Mouse (Mus musculus) liver, embryonic 13.5 days (tissue): ENCODE results near the gene Ptpdc1. TPM values are rescaled to one million over a fixed set of nuclear protein-coding genes. Genes with fewer than 3 reads are reported as not detected.

Source experiments
- ATAC-seq: fragments of 200-750 bp; cut with Nextera tagmentation; 2 replicates; pipeline ENCODE4 v1.8.0; 2017; ENCODE audit warnings: low read depth, mild to moderate bottlenecking, moderate number of reproducible peaks, moderate library complexity
- DNase-seq: peaks from one replicate; pipeline ENCODE4 v3.0.0; 2022
- H3K27ac ChIP-seq: fragments of 300-500 bp; sonication (generic); 2 replicates; pipeline ENCODE4 v1.5.1; 2015; ENCODE audit warnings: moderate library complexity, mild to moderate bottlenecking, inconsistent platforms
- H3K27me3 ChIP-seq: fragments of 300-500 bp; sonication (generic); 2 replicates; pipeline ENCODE4 v1.6.1; 2015; ENCODE audit warnings: mild to moderate bottlenecking, inconsistent platforms
- H3K36me3 ChIP-seq: fragments of 300-500 bp; sonication (generic); 2 replicates; pipeline ENCODE4 v1.6.1; 2015; ENCODE audit warnings: mild to moderate bottlenecking, inconsistent platforms
- H3K4me1 ChIP-seq: fragments of 300-500 bp; sonication (generic); replicated peaks from 2 replicates; pipeline ENCODE4 v1.6.1; 2015; ENCODE audit warnings: inconsistent platforms
- H3K4me2 ChIP-seq: fragments of 300-500 bp; sonication (generic); 2 replicates; pipeline ENCODE4 v1.6.1; 2015; ENCODE audit warnings: inconsistent platforms, mild to moderate bottlenecking, moderate library complexity
- H3K4me3 ChIP-seq: fragments of 300-500 bp; sonication (generic); replicated peaks from 2 replicates; pipeline ENCODE4 v1.5.1; 2015; ENCODE audit warnings: mild to moderate bottlenecking, inconsistent platforms
- H3K9ac ChIP-seq: fragments of 300-500 bp; sonication (generic); 2 replicates; pipeline ENCODE4 v1.6.1; 2015; ENCODE audit warnings: mild to moderate bottlenecking, inconsistent platforms
- H3K9me3 ChIP-seq: fragments of 300-500 bp; sonication (generic); replicated peaks from 2 replicates; pipeline ENCODE4 v1.6.1; 2016; ENCODE audit warnings: inconsistent platforms
- WGBS: fragments of 180-500 bp; shearing (Covaris S2); methylation state at CpG from one replicate; pipeline ENCODE4 v1.1.7; 2015; ENCODE audit not compliant: insufficient replicate concordance; 5-methylcytosine and 5-hydroxymethylcytosine counted together
- polyA plus RNA-seq: library from polyadenylated mRNA; unstranded; fragments of >200 nt; fragmentation: Nextera tagmentation; extraction: Ambion mirVana; gene quantifications from 2 replicates; pipeline ENCODE4 v1.2.1, GENCODE M21; 2015

Ptpdc1 gene
- polyA plus RNA-seq, 1 experiment from 2014 or later: 0.53 TPM

GRCm38 (mm10) chr13:48617774-48618173 is 7.7 kb downstream of the Ptpdc1 start:
- no peak overlapping the region for H3K9ac ChIP-seq
- no peak for DNase-seq
- H3K9me3 ChIP-seq: peaks cover 10% of the 10 kb centered on the region; the same call in 1 of the 2 replicates
- H3K27me3 ChIP-seq: no peaks in the 10 kb centered on the region
- no peaks in the 10 kb centered on the region for H3K4me1 ChIP-seq
- H3K27ac ChIP-seq: no peak overlapping the region
- no peak overlapping the region for H3K4me3 ChIP-seq
- H3K36me3 ChIP-seq: no peaks in the 10 kb centered on the region
- ATAC-seq: no peak
- H3K4me2 ChIP-seq: no peak overlapping the region

- Histone ChIP-seq H3K9ac (no peak overlapping the region), H3K27me3 (no peaks in the 10 kb centered on the region), H3K4me1 (no peaks in the 10 kb centered on the region), H3K36me3 (no peaks in the 10 kb centered on the region), H3K27ac (no peak overlapping the region), H3K4me3 (no peak overlapping the region), H3K9me3 (peaks cover 10% of the 10 kb centered on the region; the same call in 1 of the 2 replicates), H3K4me2 (no peak overlapping the region)
- WGBS: 67% methylated on average over 2 of the region's 2 CpGs
- no peak for DNase-seq
- no peak for ATAC-seq
Observed at GRCm38 (mm10) chr13:48614525-48614924, 10.9 kb downstream of the Ptpdc1 start.

GRCm38 (mm10) chr13:48609106-48609505 is 16.4 kb downstream of the Ptpdc1 start:
- Histone ChIP-seq H3K4me1 (no peaks in the 10 kb centered on the region), H3K4me2 (no peak overlapping the region), H3K36me3 (no peaks in the 10 kb centered on the region), H3K27me3 (no peaks in the 10 kb centered on the region), H3K27ac (no peak overlapping the region), H3K9ac (no peak overlapping the region), H3K4me3 (no peak overlapping the region), H3K9me3 (no peaks in the 10 kb centered on the region)
- ATAC-seq: no peak
- no peak for DNase-seq
- 60% methylated on average over 5 of the region's 5 CpGs for WGBS

- Histone ChIP-seq H3K36me3 (no peaks in the 10 kb centered on the region), H3K9ac (no peak overlapping the region), H3K27ac (no peak overlapping the region), H3K4me2 (no peak overlapping the region), H3K4me1 (no peaks in the 10 kb centered on the region), H3K9me3 (no peaks in the 10 kb centered on the region), H3K27me3 (no peaks in the 10 kb centered on the region), H3K4me3 (no peak overlapping the region)
- no peak for ATAC-seq
- no peak for DNase-seq
- WGBS: 66% methylated on average over 5 of the region's 5 CpGs
Observed at GRCm38 (mm10) chr13:48604591-48604990, 20.9 kb downstream of the Ptpdc1 start.

- Histone ChIP-seq H3K4me1 (no peaks in the 10 kb centered on the region), H3K36me3 (no peaks in the 10 kb centered on the region), H3K9ac (no peak overlapping the region), H3K27ac (no peak overlapping the region), H3K4me3 (no peak overlapping the region), H3K4me2 (no peak overlapping the region), H3K27me3 (no peaks in the 10 kb centered on the region), H3K9me3 (no peaks in the 10 kb centered on the region)
- ATAC-seq: no peak
- no peak for DNase-seq
- 58% methylated on average over 3 of the region's 3 CpGs for whole genome bisulfite sequencing
Observed at GRCm38 (mm10) chr13:48603296-48603695, 22.2 kb downstream of the Ptpdc1 start.

- ATAC-seq: no peak
- Histone ChIP-seq H3K4me3 (no peak overlapping the region), H3K9ac (no peak overlapping the region), H3K9me3 (no peaks in the 10 kb centered on the region), H3K27me3 (no peaks in the 10 kb centered on the region), H3K27ac (no peak overlapping the region), H3K36me3 (no peaks in the 10 kb centered on the region), H3K4me1 (no peaks in the 10 kb centered on the region), H3K4me2 (no peak overlapping the region)
- WGBS: 70% methylated on average over 7 of the region's 7 CpGs
- no peak for DNase-seq
Observed at GRCm38 (mm10) chr13:48594605-48595004, 30.9 kb downstream of the Ptpdc1 start.

GRCm38 (mm10) chr13:48594031-48594430 is 31.4 kb downstream of the Ptpdc1 start:
- no peak overlapping the region for H3K4me3 ChIP-seq
- H3K9ac ChIP-seq: no peak overlapping the region
- ATAC-seq: no peak
- H3K27ac ChIP-seq: no peak overlapping the region
- no peaks in the 10 kb centered on the region for H3K9me3 ChIP-seq
- no peaks in the 10 kb centered on the region for H3K36me3 ChIP-seq
- WGBS: 73% methylated on average over 10 of the region's 10 CpGs
- H3K27me3 ChIP-seq: no peaks in the 10 kb centered on the region
- H3K4me2 ChIP-seq: no peak overlapping the region
- no peak for DNase-seq
- no peaks in the 10 kb centered on the region for H3K4me1 ChIP-seq

- H3K36me3 ChIP-seq: no peaks in the 10 kb centered on the region
- no peaks in the 10 kb centered on the region for H3K9me3 ChIP-seq
- H3K4me2 ChIP-seq: no peak overlapping the region
- no peak overlapping the region for H3K9ac ChIP-seq
- H3K4me1 ChIP-seq: no peaks in the 10 kb centered on the region
- H3K27ac ChIP-seq: no peak overlapping the region
- H3K4me3 ChIP-seq: no peak overlapping the region
- H3K27me3 ChIP-seq: no peaks in the 10 kb centered on the region
- ATAC-seq: no peak
- 54% methylated on average over 15 of the region's 15 CpGs for WGBS
- DNase-seq: no peak
Observed at GRCm38 (mm10) chr13:48593181-48593580, 32.3 kb downstream of the Ptpdc1 start.

- Histone ChIP-seq H3K4me3 (no peak overlapping the region), H3K4me1 (no peaks in the 10 kb centered on the region), H3K27ac (no peak overlapping the region), H3K4me2 (no peak overlapping the region), H3K9ac (no peak overlapping the region), H3K36me3 (no peaks in the 10 kb centered on the region), H3K9me3 (no peaks in the 10 kb centered on the region), H3K27me3 (no peaks in the 10 kb centered on the region)
- DNase-seq: no peak
- ATAC-seq: no peak
Observed at GRCm38 (mm10) chr13:48590743-48591142, 34.7 kb downstream of the Ptpdc1 start.

- DNase-seq (no peak), ATAC-seq (no peak)
- Histone ChIP-seq H3K9ac (no peak overlapping the region), H3K27me3 (no peaks in the 10 kb centered on the region), H3K4me3 (no peak overlapping the region), H3K4me2 (no peak overlapping the region), H3K27ac (no peak overlapping the region), H3K36me3 (no peaks in the 10 kb centered on the region), H3K4me1 (no peaks in the 10 kb centered on the region), H3K9me3 (no peaks in the 10 kb centered on the region)
- whole genome bisulfite sequencing: 64% methylated on average over 11 of the region's 11 CpGs
Observed at GRCm38 (mm10) chr13:48587354-48587753, 38.1 kb downstream of the Ptpdc1 start.

GRCm38 (mm10) chr13:48586496-48586895 is 39.0 kb downstream of the Ptpdc1 start:
- H3K27ac ChIP-seq: no peak overlapping the region
- no peak overlapping the region for H3K9ac ChIP-seq
- H3K4me2 ChIP-seq: no peak overlapping the region
- 67% methylated on average over 9 of the region's 9 CpGs for WGBS
- ATAC-seq: no peak
- no peak for DNase-seq
- H3K27me3 ChIP-seq: no peaks in the 10 kb centered on the region
- no peaks in the 10 kb centered on the region for H3K36me3 ChIP-seq
- no peaks in the 10 kb centered on the region for H3K9me3 ChIP-seq
- no peak overlapping the region for H3K4me3 ChIP-seq
- no peaks in the 10 kb centered on the region for H3K4me1 ChIP-seq

GRCm38 (mm10) chr13:48585786-48586185 is 39.7 kb downstream of the Ptpdc1 start:
- H3K27ac ChIP-seq: no peak overlapping the region
- H3K36me3 ChIP-seq: no peaks in the 10 kb centered on the region
- H3K27me3 ChIP-seq: no peaks in the 10 kb centered on the region
- no peaks in the 10 kb centered on the region for H3K4me1 ChIP-seq
- ATAC-seq (no peak), DNase-seq (no peak)
- H3K9ac ChIP-seq: no peak overlapping the region
- no peak overlapping the region for H3K4me2 ChIP-seq
- WGBS: 54% methylated on average over 7 of the region's 7 CpGs
- H3K9me3 ChIP-seq: no peaks in the 10 kb centered on the region
- no peak overlapping the region for H3K4me3 ChIP-seq
